Mouse (Mus musculus) liver, embryonic 14.5 days (tissue): ENCODE measurements around the gene Il16.

Source experiments
- CTCF ChIP-seq: IDR thresholded peaks from 2 replicates; pipeline ENCODE4 v1.5.1; 2016; ENCODE audit warnings: antibody characterized with exemption, low read depth, control low read depth
- EP300 ChIP-seq: IDR thresholded peaks from 2 replicates; pipeline ENCODE4 v1.6.1; 2016; ENCODE audit warnings: antibody characterized with exemption, low read depth

GRCm38 (mm10) chr7:83606796-83607195 is 138.7 kb downstream of the Il16 start:
- TF ChIP-seq CTCF: no peak
- no peak for TF ChIP-seq EP300
